Mouse (Mus musculus) E14TG2a.4 (cell line): ENCODE data around the gene Pip5k1c.

Experiments
- H3K27me3 ChIP-seq: 2 replicates; pipeline ENCODE4 v1.6.1; 2014; ENCODE audit warnings: low read length, control low read depth; ENCODE audit not compliant: insufficient read depth
- H3K36me3 ChIP-seq: 2 replicates; pipeline ENCODE4 v1.6.1; 2014; ENCODE audit warnings: low read length, control low read depth; ENCODE audit not compliant: insufficient read depth
- H3K4me1 ChIP-seq: replicated peaks from 2 replicates; pipeline ENCODE4 v1.6.1; 2014; ENCODE audit warnings: low read depth, low read length, control low read depth
- H3K4me3 ChIP-seq: replicated peaks from 2 replicates; pipeline ENCODE4 v1.5.1; 2014; ENCODE audit warnings: mild to moderate bottlenecking, low read length
- H3K9me3 ChIP-seq: 2 replicates; pipeline ENCODE4 v1.6.1; 2014; ENCODE audit warnings: low read length, control low read depth
- CTCF ChIP-seq: conservative IDR thresholded peaks from 2 replicates; pipeline ENCODE4 v1.5.1; 2014; ENCODE audit warnings: low read length
- NANOG ChIP-seq: IDR thresholded peaks from 2 replicates; pipeline ENCODE4 v1.6.1; 2014; ENCODE audit warnings: borderline replicate concordance, low read length, mixed read lengths
- POU5F1 ChIP-seq: IDR thresholded peaks from 2 replicates; pipeline ENCODE4 v1.6.1; 2014; ENCODE audit warnings: low read length, borderline replicate concordance

Gene Pip5k1c

DNA sequence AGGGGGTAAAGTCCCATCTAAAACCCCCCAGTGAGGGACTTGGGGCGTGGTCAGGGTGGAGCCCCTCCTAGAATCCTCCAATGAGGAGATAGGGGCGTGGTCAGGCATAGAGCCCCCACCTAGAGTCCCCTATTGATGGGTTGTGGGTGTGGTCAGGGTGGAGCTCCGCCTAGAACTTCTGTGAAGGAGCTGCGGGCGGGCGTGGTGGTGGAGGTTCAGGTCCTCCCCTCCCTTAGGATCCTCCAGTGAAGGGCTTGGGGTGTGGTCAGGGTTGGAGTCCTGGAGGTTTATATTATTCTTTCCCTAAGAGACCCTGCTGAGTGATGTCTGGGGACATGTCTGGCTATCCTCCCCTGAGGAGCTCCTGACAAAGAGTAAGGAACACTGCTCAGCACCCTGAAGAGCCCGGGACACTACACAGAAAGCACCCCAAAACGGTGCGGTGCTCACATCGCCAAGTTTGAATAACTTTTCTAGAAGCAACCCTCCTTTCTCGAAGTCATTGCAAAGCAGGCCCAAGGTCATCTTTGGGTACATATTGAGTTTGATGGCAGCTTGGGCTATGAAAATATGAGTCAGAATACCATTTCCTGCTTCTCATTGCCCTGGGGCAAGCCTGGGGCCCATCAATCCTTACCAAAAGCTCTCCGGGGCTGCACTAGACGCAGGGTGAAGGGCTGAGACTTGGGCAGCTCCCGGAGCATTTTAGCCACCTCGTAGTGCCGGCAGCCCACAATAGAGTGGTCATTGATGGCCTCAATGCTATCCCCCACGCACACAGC lies 48.0 kb downstream of the Pip5k1c start:
- Histone ChIP-seq H3K4me3 (peak overlapping the region; percentile 56), H3K36me3 (peaks cover 7% of the 10 kb centered on the region), H3K9me3 (no peaks in the 10 kb centered on the region), H3K4me1 (peaks cover 74% of the 10 kb centered on the region), H3K27me3 (peaks cover 64% of the 10 kb centered on the region)
- TF ChIP-seq POU5F1 (no peak), CTCF (no peak), NANOG (no peak)

- TF ChIP-seq POU5F1 (no peak), CTCF (peak; percentile 88)
- peak overlapping the region; percentile 56 for H3K4me3 ChIP-seq
- peaks cover 74% of the 10 kb centered on the region for H3K4me1 ChIP-seq
- peaks cover 11% of the 10 kb centered on the region for H3K36me3 ChIP-seq
- no peaks in the 10 kb centered on the region for H3K9me3 ChIP-seq
- H3K27me3 ChIP-seq = peaks cover 60% of the 10 kb centered on the region
These were observed 48.7 kb downstream of the Pip5k1c start for GRCm38 (mm10) chr10:81341333-81341949.

DNA sequence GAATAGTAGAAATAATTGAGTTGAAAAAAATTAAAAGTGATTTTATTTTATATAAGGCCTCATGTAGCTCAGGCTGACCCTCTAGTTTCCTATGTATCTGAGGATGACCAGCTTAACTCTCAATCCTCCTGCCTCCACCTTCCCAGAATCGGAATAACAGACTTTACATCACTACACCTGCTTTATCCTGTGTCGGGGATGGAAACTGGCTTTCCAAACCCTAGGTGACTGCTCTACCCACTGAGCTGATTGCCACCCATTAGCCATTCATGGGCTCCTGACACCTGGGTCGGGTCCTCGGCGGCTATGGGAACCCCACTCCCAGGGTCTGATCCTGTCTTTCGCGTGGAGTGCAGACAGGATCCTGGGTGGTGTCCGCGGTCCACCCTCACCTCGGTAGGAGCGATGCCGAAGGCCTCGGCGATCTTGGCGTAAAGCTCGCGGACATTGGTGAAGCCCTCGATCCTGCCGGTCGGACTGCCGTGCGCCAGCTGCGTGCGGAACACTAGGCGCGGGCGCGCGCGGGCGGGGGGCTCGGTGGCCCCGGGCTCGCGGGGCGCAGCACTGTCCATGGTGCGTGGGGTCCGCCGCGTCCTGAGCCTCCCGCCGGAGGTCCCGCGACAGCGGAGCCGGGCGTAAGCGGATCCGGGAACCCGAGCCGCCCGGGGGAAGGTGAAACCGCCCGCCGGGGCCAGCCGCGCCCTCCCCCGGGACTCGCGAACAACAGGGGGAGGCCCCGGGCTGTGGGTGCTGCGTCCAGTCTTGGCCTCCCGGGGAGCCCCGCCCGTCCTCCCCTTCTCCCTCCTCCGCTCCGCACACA lies 50.1 kb downstream of the Pip5k1c start, which contains the start of gene Gipc3:
Gene Gipc3 (minus strand): TSS at position 581 of the 820 bp plus-strand sequence.
- Histone ChIP-seq H3K9me3 (no peaks in the 10 kb centered on the region), H3K4me3 (peak within 1 kb of the TSS; percentile 77), H3K36me3 (peaks cover 19% of the 10 kb centered on the region), H3K4me1 (peaks cover 77% of the 10 kb centered on the region), H3K27me3 (peaks cover 46% of the 10 kb centered on the region)
- TF ChIP-seq NANOG (no peak), CTCF (no peak), POU5F1 (no peak)

DNA sequence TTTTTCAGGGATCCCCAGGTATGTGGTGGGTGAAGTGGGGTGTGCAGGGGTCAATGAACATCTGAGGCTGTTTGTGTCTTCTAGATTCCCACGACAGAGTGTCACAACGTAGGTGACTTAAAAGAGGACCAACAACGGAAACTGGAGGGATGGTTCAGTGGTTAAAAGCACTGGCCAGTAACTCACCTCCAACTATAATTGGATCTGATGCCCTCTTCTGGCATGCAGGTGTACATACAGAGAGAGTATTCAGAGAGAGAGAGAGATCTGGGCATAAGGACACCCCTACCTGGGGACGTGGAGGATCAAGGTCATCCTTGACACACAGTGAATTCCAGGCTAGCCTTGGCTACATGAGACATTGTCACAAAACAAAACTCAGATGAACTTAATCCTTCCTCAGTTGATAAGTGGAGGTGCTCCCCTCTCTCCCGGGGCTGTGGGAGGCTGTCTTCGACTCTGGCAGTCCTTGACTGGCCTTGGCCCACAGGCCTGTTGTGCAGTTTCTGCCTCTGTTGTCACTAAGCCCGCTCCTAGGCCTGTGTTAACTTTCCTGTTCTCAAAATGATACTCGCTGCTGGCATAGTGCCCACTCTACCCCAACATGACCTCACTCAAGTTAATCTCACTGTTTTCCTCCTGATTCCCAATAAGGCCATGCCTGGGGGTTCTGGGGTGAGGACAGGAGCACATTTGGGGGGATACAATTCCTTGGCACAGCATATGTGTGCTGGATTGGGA lies 51.8 kb downstream of the Pip5k1c start:
- H3K27me3 ChIP-seq = peaks cover 37% of the 10 kb centered on the region
- H3K9me3 ChIP-seq = no peaks in the 10 kb centered on the region
- peaks cover 86% of the 10 kb centered on the region for H3K4me1 ChIP-seq
- H3K36me3 ChIP-seq = peaks cover 29% of the 10 kb centered on the region
- no peak overlapping the region for H3K4me3 ChIP-seq
- TF ChIP-seq NANOG = no peak
- TF ChIP-seq CTCF = no peak
- no peak for TF ChIP-seq POU5F1

GRCm38 (mm10) chr10:81345162-81345534 lies 52.4 kb downstream of the Pip5k1c start:
- H3K4me3 ChIP-seq = no peak overlapping the region

DNA sequence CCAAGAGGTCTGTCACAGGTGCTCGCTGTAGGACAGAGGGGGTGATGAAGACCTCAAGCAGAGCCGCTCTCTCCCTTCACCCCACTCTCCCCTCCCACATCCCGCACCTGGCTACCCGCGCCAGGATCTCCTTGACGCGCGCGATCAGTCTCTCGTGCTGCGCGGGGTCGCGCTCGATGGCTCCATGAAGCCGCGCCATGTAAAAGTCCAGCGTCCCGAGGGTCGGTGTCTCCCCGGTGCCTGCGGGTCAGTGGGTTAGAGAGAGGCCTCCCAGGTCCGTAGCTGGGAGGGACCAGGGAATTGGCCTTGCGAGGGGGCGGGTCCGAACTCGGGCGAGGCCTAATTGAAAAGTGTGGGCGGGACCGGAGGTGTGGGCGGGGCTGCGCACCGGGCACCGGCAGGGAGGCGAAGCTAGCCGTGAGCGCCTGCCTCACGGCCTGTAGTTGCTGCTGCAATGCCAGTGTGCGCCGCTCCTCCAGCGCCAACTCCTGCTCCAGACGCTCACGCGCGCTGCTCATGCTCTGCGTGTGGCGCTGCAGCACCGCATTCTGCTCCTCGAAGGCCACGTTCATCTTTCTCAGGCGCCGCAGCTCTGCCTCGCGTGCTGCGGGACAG lies 53.8 kb downstream of the Pip5k1c start:
- Histone ChIP-seq H3K9me3 (no peaks in the 10 kb centered on the region), H3K27me3 (peaks cover 37% of the 10 kb centered on the region), H3K36me3 (peaks cover 29% of the 10 kb centered on the region), H3K4me1 (peaks cover 78% of the 10 kb centered on the region), H3K4me3 (peak overlapping the region; percentile 76)
- TF ChIP-seq POU5F1 (no peak), CTCF (no peak), NANOG (no peak)

More at GRCm38 (mm10) chr10:81345162-81345534, 52.4 kb downstream of the Pip5k1c start:
- Histone ChIP-seq H3K9me3 (no peaks in the 10 kb centered on the region), H3K4me1 (peaks cover 84% of the 10 kb centered on the region), H3K27me3 (peaks cover 37% of the 10 kb centered on the region), H3K36me3 (peaks cover 29% of the 10 kb centered on the region)
- no peak for TF ChIP-seq NANOG
- TF ChIP-seq POU5F1 = no peak
- no peak for TF ChIP-seq CTCF

- H3K4me3 ChIP-seq = peak overlapping the region; percentile 97
- peaks cover 14% of the 10 kb centered on the region for H3K27me3 ChIP-seq
- TF ChIP-seq NANOG = no peak
- no peak for TF ChIP-seq POU5F1
- TF ChIP-seq CTCF = no peak; the same call in 1 of the 2 replicates
- peaks cover 29% of the 10 kb centered on the region for H3K36me3 ChIP-seq
- H3K4me1 ChIP-seq = peaks cover 85% of the 10 kb centered on the region
- no peaks in the 10 kb centered on the region for H3K9me3 ChIP-seq
These were observed 56.4 kb downstream of the Pip5k1c start for GRCm38 (mm10) chr10:81349146-81349545.
